Mouse (Mus musculus) left cerebral cortex, postnatal 36 days (tissue): Measurements from ENCODE around the gene Dhrs7. TPM values are rescaled to one million over a fixed set of nuclear protein-coding genes. Genes with fewer than 3 reads are reported as not detected.
A peak's percentile ranks its signal among the peaks of the same experiment; 100 is the strongest.
"Not testable (repeated sequence)": the region's sequence is repeated elsewhere in the genome, so short reads cannot be mapped to it uniquely, and the experiment has no call there.

Experiments
- DNase-seq, 2 experiments: peaks; one replicate each; pipeline ENCODE4 v3.0.0; 2021 to 2022; ENCODE audit warnings: low spot score in 2 of 2, mixed read lengths in 1 of 2
- intact Hi-C: fragments of 180-260 bp; cut with DNase I; formaldehyde crosslinking; loops from one replicate; pipeline ENCODE4 v1.15.1; 2025
- total RNA-seq, 2 experiments: library from RNA; stranded (reverse); gene quantifications; 2 replicates each; pipeline ENCODE4 v1.2.3; 2021

Dhrs7 gene
- total RNA-seq = 10 to 100 TPM; 34.2 to 45.4 TPM

GRCm38 (mm10) chr12:72664735-72665337, at the start of gene Dhrs7:
Gene Dhrs7, minus strand, starts transcription at chr12:72664909.
- intact Hi-C loops = loop anchor here (2.0 kb wide), 1 partner anchor 96 kb away; no protein-coding TSS in a partner anchor
- peak; percentile 81 to 86 for DNase-seq

DNA sequence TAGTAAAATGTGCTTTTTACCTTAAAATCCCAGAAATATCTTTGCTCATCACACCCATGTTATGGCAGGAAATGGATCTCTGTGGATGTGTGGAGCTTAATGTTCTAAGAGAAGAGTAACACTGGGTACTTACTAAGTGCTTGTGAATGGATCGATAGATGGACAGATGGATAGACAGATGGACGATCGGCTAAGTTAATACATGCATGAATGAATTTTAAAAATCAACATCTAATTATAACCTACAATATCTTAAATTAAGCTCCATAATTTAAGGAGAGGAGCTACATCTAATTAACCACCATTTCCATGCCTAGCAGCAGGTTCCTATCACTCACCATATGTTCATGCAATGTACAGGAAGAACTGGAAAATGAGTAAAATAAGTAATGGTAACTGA, 45.3 kb upstream of the Dhrs7 start:
- DNase-seq = no peak

GRCm38 (mm10) chr12:72704068-72704467, 39.4 kb upstream of the Dhrs7 start:
- intact Hi-C loops = no loop called here
- no peak for DNase-seq

More for the DNA sequence above, 45.3 kb upstream of the Dhrs7 start:
- intact Hi-C loops = no loop called here

- intact Hi-C loops = no loop called here
- DNase-seq = no peak
These were observed 35.3 kb upstream of the Dhrs7 start for GRCm38 (mm10) chr12:72700013-72700412.

GRCm38 (mm10) chr12:72694901-72695463, 30.3 kb upstream of the Dhrs7 start:
- intact Hi-C loops = loop anchor here (5.0 to 10.0 kb wide), 2 partner anchors 43 to 230 kb away; no protein-coding TSS in a partner anchor
- DNase-seq = no peak

DNA sequence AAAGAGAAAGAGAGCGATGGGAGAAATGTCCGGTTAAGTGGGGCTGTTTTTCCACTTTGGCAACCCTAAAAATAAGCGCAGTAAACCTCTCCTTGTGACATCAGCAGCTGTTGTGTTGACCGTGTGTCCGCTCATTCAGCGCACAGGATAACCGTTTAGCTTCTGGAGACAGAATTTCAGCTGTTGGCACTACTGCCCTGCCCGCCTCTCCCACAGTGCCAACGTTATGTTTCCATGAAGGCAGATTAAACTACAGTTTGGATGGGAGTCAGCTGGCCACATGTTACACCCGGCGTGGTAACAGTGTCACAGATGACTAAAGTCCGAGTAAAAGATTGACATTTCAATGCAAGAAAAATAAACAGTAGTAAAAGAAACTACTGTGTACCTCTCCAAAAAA, 29.7 kb upstream of the Dhrs7 start:
- intact Hi-C loops = loop anchor here (5.0 to 10.0 kb wide), 2 partner anchors 42 to 230 kb away; no protein-coding TSS in a partner anchor
- no peak for DNase-seq

- no peak for DNase-seq
- intact Hi-C loops = loop anchor here (5.0 to 10.0 kb wide), 2 partner anchors 42 to 229 kb away; no protein-coding TSS in a partner anchor
These were observed 29.2 kb upstream of the Dhrs7 start for GRCm38 (mm10) chr12:72693895-72694294.

DNA sequence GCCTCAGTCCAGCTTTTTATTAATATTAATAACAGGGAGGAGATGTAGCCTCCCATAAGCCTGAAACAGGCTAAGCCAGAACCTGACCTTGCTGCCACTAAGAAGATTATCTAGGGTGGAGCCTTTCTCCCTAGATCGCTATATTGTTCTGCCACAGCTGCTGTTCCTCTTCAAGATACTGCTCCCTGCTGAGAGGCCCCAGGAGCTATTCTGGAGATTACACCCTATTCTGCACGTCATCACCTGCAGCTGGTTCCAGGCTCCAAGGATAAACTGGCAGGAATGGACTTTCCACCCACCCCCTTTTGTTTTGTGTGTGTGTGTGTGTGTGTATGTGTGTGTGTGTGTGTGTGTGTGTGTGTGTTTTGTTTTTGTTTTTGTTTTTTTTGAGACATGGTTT, 23.6 kb upstream of the Dhrs7 start:
- intact Hi-C loops, DNase-seq: not testable (repeated sequence)

DNA sequence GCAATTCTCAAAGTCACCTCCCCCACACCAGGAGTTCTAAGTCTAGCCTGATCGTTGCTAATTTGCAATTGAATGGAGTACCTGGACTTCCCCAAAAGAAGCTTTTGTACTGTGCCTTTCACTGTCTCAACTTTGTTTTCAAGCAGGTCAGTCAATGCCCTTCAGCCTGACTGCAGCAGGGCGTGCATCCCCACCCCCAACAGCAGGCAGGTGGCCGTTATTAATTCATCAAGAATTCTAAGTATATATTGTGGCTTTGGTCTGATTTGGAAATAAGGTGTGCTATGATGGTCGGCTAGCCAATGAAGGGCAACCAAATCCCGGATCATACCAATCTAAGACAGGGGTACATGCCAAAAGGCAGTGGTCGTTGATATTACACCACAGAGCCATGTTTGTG, 23.0 kb upstream of the Dhrs7 start:
- DNase-seq, intact Hi-C loops: not testable (repeated sequence)

- intact Hi-C loops, DNase-seq: not testable (repeated sequence)
These were observed 21.9 kb upstream of the Dhrs7 start for GRCm38 (mm10) chr12:72686566-72686965.

DNA sequence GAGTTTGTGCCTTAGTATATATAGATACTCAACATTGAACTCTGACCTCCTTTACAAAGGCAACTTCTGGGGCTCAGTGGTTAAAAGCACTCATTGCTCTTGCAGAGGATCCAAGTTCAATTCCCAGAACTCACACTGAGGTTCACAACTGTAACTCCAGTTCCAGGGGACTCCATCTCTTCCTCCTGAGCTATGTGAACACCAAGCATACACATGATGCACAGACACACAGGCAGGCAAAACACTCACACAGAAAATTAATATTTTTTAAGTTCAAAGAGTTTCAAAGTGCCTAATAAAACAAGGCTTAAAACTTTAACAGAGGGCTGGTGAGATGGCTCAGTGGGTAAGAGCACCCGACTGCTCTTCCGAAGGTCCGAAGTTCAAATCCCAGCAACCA, 18.9 kb upstream of the Dhrs7 start:
- intact Hi-C loops = no loop called here
- no peak for DNase-seq

GRCm38 (mm10) chr12:72682511-72683282, 18.0 kb upstream of the Dhrs7 start:
- DNase-seq = no peak
- intact Hi-C loops = no loop called here

- DNase-seq = no peak
- intact Hi-C loops = no loop called here
These were observed 17.2 kb upstream of the Dhrs7 start for GRCm38 (mm10) chr12:72681919-72682318.

DNA sequence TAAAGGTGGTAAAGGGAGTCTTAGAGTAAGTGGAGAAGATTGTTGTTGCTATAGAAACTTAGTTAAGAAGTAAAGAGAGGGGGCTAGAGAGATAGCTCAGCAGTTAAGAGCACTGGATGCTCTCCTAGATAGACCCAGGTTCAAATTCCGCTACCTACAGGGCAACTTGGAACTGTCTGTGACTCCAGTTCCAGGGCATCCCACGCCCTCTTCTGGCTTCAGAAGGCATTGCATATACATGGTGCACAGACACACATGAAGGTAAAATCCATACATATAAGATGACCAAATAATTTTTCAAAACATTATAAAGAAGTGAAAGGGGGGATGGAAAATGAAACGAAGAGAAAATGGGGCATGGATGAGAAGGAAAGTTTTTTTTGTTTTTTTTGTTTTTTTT, 14.9 kb upstream of the Dhrs7 start:
- intact Hi-C loops = no loop called here
- no peak for DNase-seq

- intact Hi-C loops = no loop called here
- DNase-seq = no peak
These were observed 10.1 kb upstream of the Dhrs7 start for GRCm38 (mm10) chr12:72674820-72675219.

- intact Hi-C loops = no loop called here
- no peak for DNase-seq
These were observed 9.5 kb upstream of the Dhrs7 start for GRCm38 (mm10) chr12:72674079-72674797.

- intact Hi-C loops = no loop called here
- no peak for DNase-seq
These were observed 6.9 kb upstream of the Dhrs7 start for GRCm38 (mm10) chr12:72671516-72672135.

- intact Hi-C loops = no loop called here
- no peak for DNase-seq
These were observed 6.2 kb upstream of the Dhrs7 start for GRCm38 (mm10) chr12:72670921-72671320.

DNA sequence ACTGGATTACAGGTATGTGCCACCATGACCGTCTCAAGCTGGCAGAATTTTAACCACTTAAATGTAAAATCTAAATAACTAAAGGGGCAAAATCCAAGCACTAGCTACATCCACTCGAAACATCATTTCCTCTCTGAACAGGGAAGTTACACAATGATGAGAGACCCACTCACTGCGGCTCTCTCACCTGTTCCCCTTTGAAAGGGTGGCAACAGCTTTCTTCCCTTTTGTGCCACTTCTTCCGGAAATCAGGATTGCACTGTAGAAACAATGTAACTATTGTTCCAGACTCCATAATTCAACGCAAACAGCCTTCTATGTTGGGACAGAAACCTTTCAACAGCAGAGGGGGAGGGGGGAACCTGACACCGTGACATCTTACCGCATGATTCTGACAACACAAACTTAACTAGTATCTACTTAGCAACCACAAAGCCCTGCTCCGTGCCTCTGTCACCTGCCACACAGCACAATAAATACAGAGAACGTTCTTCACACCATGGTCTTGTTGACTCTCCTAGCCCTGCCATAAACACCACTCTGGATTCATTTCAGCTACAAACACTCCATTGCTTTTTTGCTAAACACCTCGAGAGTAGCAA, 3.3 kb upstream of the Dhrs7 start:
- DNase-seq = no peak
- intact Hi-C loops = no loop called here
